Mouse (Mus musculus): ENCODE measurements around the gene Atoh8. TPM values are rescaled to one million over a fixed set of nuclear protein-coding genes. Genes with fewer than 3 reads are reported as not detected.

Atoh8 gene
- polyA plus RNA-seq, 1 experiment from 2014 or later = 9.6 TPM

DNA sequence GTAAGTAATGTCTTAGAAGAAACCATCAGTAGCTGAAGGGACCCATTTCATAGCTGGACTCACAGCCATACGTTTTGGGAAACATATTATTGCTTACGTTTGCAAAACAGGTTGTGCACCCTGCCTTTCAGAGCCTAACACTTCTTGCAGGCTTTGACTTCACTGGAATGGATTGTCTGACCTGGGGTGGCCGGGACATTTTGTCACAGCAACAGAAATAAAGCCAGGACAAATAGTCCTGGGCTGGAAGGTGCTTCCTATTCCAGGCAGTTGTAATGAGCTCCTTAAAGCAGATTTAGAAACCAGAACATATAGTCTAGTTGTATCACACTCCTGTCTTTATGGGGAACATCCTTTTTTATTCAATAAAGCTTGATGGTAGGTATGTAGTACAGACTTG lies 74.4 kb downstream of the Atoh8 start:
- no peak overlapping the region for H3K4me2 ChIP-seq (ENCODE audit: low read depth, low read length)
- H3K9me3 ChIP-seq (ENCODE audit: control insufficient read depth, low read length) = no peaks in the 10 kb centered on the region
- H3K4me1 ChIP-seq (ENCODE audit: control insufficient read depth, insufficient read depth, low read length) = 0 out of 2 replicates have a peak, but pooled peaks cover 4% of the 10 kb centered on the region
- H3K27me3 ChIP-seq (replicated peaks; ENCODE audit: control insufficient read depth, insufficient read depth, low read length) = no peaks in the 10 kb centered on the region
- H3K36me3 ChIP-seq (ENCODE audit: control insufficient read depth, insufficient read depth, low read length) = no peaks in the 10 kb centered on the region
- H3K27ac ChIP-seq (ENCODE audit: low read length) = no peak overlapping the region
- ATAC-seq = no peak
- WGBS = 79% methylated on average over 3 of the region's 3 CpGs
- H3K9ac ChIP-seq (ENCODE audit: low read depth, low read length) = no peak overlapping the region
- H3K4me3 ChIP-seq (ENCODE audit: low read length) = no peak overlapping the region

DNA sequence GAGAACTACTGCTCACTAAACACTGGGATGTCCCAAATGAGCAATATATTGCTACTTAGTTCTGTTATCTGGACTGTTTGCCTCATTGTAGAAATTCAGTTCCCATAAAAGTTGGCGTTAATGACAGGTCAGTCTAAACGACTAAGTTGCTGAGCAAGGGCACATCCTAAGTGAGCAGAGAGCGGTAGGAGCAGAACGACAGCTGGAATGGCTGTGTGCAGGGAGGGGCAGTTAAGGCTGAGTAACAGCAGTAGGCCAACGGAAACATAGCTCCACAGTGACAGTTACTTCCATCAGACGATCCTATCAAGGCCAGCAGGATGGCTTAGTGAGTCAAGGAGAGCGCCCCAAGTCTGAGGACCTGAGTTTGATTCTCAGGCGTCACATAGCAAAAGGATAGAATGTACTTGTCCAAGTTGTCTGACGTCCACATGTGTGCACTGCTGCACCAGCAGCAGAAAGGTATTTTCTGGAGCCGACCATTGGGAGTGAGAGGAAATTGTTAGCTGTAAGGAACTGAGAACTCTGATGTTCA lies 75.4 kb downstream of the Atoh8 start:
- no peaks in the 10 kb centered on the region for H3K9me3 ChIP-seq (ENCODE audit: control insufficient read depth, low read length)
- H3K4me2 ChIP-seq (ENCODE audit: low read depth, low read length) = no peak overlapping the region
- no peaks in the 10 kb centered on the region for H3K27me3 ChIP-seq (replicated peaks; ENCODE audit: control insufficient read depth, insufficient read depth, low read length)
- no peaks in the 10 kb centered on the region for H3K36me3 ChIP-seq (ENCODE audit: control insufficient read depth, insufficient read depth, low read length)
- WGBS = 59% methylated on average over 10 of the region's 10 CpGs
- 0 out of 2 replicates have a peak, but pooled peaks cover 4% of the 10 kb centered on the region for H3K4me1 ChIP-seq (ENCODE audit: control insufficient read depth, insufficient read depth, low read length)
- H3K9ac ChIP-seq (ENCODE audit: low read depth, low read length) = no peak overlapping the region
- no peak overlapping the region for H3K4me3 ChIP-seq (ENCODE audit: low read length)
- H3K27ac ChIP-seq (ENCODE audit: low read length) = no peak overlapping the region
- ATAC-seq = no peak

- WGBS = 83% methylated on average over 8 of the region's 8 CpGs
Observed at GRCm38 (mm10) chr6:72158966-72159764, 76.2 kb downstream of the Atoh8 start.

More at GRCm38 (mm10) chr6:72158966-72159764, 76.2 kb downstream of the Atoh8 start:
- Histone ChIP-seq H3K4me3 (ENCODE audit: low read length) (no peak overlapping the region), H3K27ac (ENCODE audit: low read length) (no peak overlapping the region), H3K4me1 (ENCODE audit: control insufficient read depth, insufficient read depth, low read length) (0 out of 2 replicates have a peak, but pooled peaks cover 4% of the 10 kb centered on the region), H3K9me3 (ENCODE audit: control insufficient read depth, low read length) (no peaks in the 10 kb centered on the region), H3K4me2 (ENCODE audit: low read depth, low read length) (no peak overlapping the region), H3K36me3 (ENCODE audit: control insufficient read depth, insufficient read depth, low read length) (no peaks in the 10 kb centered on the region), H3K9ac (ENCODE audit: low read depth, low read length) (no peak overlapping the region), H3K27me3 (replicated peaks; ENCODE audit: control insufficient read depth, insufficient read depth, low read length) (no peaks in the 10 kb centered on the region)
- ATAC-seq = no peak

Other genes with a start within 250 kb of the Atoh8 start
- gene St3gal5, start 138.0 kb downstream of the Atoh8 start, polyA plus RNA-seq (2015; fragmentation: Nextera tagmentation; extraction: Ambion mirVana) = 22.8 TPM in 2 replicates
- gene Sftpb, start 69.0 kb upstream of the Atoh8 start, polyA plus RNA-seq (2015; fragmentation: Nextera tagmentation; extraction: Ambion mirVana) = 0.11 and 0.18 TPM in 2 replicates
- 30.0 and 33.0 TPM in 2 replicates for gene Usp39, start 109.6 kb upstream of the Atoh8 start, polyA plus RNA-seq (2015; fragmentation: Nextera tagmentation; extraction: Ambion mirVana)
- 27.6 and 27.7 TPM in 2 replicates for gene 0610030E20Rik, start 111.7 kb upstream of the Atoh8 start, polyA plus RNA-seq (2015; fragmentation: Nextera tagmentation; extraction: Ambion mirVana)
- gene Tmem150a, start 119.9 kb upstream of the Atoh8 start, polyA plus RNA-seq (2015; fragmentation: Nextera tagmentation; extraction: Ambion mirVana) = 16.4 and 18.0 TPM in 2 replicates
- 159 and 162 TPM in 2 replicates for gene Rnf181, start 131.4 kb upstream of the Atoh8 start, polyA plus RNA-seq (2015; fragmentation: Nextera tagmentation; extraction: Ambion mirVana)
- gene Vamp5, start 144.9 kb upstream of the Atoh8 start, polyA plus RNA-seq (2015; fragmentation: Nextera tagmentation; extraction: Ambion mirVana) = 17.3 and 17.8 TPM in 2 replicates
- gene Vamp8, start 155.1 kb upstream of the Atoh8 start, polyA plus RNA-seq (2015; fragmentation: Nextera tagmentation; extraction: Ambion mirVana) = 251 and 269 TPM in 2 replicates
- gene Ggcx, start 178.7 kb upstream of the Atoh8 start, polyA plus RNA-seq (2015; fragmentation: Nextera tagmentation; extraction: Ambion mirVana) = 20.3 and 23.7 TPM in 2 replicates
- 268 and 293 TPM in 2 replicates for gene Mat2a, start 204.0 kb upstream of the Atoh8 start, polyA plus RNA-seq (2015; fragmentation: Nextera tagmentation; extraction: Ambion mirVana)

Data from intestine, embryonic 16.5 days (tissue).